Mouse (Mus musculus) small intestine, adult 2 months (tissue): ENCODE measurements at regions not wholly inside any gene's neighbourhood (a gene's known extent, or its start where the extent isn't known, plus 50 kb on each side); places are given as distances from the start of the nearest gene placed in this dataset.

Experiments
- H3K27ac ChIP-seq: fragments of 200-500 bp; 2 replicates; pipeline ENCODE4 v1.5.1; 2012; ENCODE audit warnings: low read depth, low read length, control low read depth, inconsistent platforms; ENCODE audit not compliant: insufficient read depth
- H3K27me3 ChIP-seq: fragments of 200-500 bp; 2 replicates; pipeline ENCODE4 v1.6.1; 2012; ENCODE audit warnings: mild to moderate bottlenecking, moderate library complexity, low read length, inconsistent platforms; ENCODE audit not compliant: control insufficient read depth, insufficient read depth
- H3K36me3 ChIP-seq: fragments of 200-500 bp; 2 replicates; pipeline ENCODE4 v1.6.1; 2012; ENCODE audit warnings: mild to moderate bottlenecking, low read length, control low read depth, inconsistent platforms; ENCODE audit not compliant: control insufficient read depth, insufficient read depth
- H3K4me1 ChIP-seq: fragments of 200-500 bp; 2 replicates; pipeline ENCODE4 v1.6.1; 2012; ENCODE audit warnings: low read length, inconsistent platforms, mixed read lengths; ENCODE audit not compliant: control insufficient read depth, insufficient read depth, insufficient read length
- H3K4me3 ChIP-seq: fragments of 200-500 bp; 2 replicates; pipeline ENCODE4 v1.5.1; 2012; ENCODE audit warnings: low read depth, mild to moderate bottlenecking, control low read depth, inconsistent platforms, low read length, moderate library complexity
- CTCF ChIP-seq: fragments of 200-500 bp; IDR thresholded peaks from 2 replicates; pipeline ENCODE4 v1.5.1; 2012; ENCODE audit warnings: low read depth, mild to moderate bottlenecking, control low read depth, inconsistent platforms, low read length, moderate library complexity, mixed read lengths; ENCODE audit not compliant: insufficient replicate concordance, insufficient read length; ENCODE audit errors: extremely low read depth
- POLR2A ChIP-seq: fragments of 200-500 bp; IDR thresholded peaks from 2 replicates; pipeline ENCODE4 v1.6.1; 2012; ENCODE audit warnings: low read depth, mild to moderate bottlenecking, control low read depth, inconsistent platforms, low read length, moderate library complexity
- WGBS: fragments of 180-500 bp; shearing (Covaris S2); methylation state at CpG from one replicate; pipeline ENCODE4 v1.1.7; 2018; 5-methylcytosine and 5-hydroxymethylcytosine counted together

GRCm38 (mm10) chr8:26345078-26345477 is 225.7 kb downstream of the Gm45692 start:
- 29% methylated on average over 6 of the region's 6 CpGs for WGBS
- no peak for TF ChIP-seq POLR2A
- TF ChIP-seq CTCF, result peak; percentile 95
- Histone ChIP-seq H3K27me3 (no peaks in the 10 kb centered on the region), H3K4me1 (no peaks in the 10 kb centered on the region), H3K4me3 (no peak overlapping the region), H3K27ac (no peak overlapping the region), H3K36me3 (no peaks in the 10 kb centered on the region)

- no peaks in the 10 kb centered on the region for H3K4me1 ChIP-seq
- no peaks in the 10 kb centered on the region for H3K27me3 ChIP-seq
- no peak overlapping the region for H3K27ac ChIP-seq
- TF ChIP-seq CTCF (no peak), POLR2A (no peak)
- no peaks in the 10 kb centered on the region for H3K36me3 ChIP-seq
- 89% methylated on average over 7 of the region's 7 CpGs for WGBS
- H3K4me3 ChIP-seq, result no peak overlapping the region
Measured at GRCm38 (mm10) chr8:26349231-26349630, 229.9 kb downstream of the Gm45692 start.

GRCm38 (mm10) chr8:26349854-26350253 is 230.5 kb downstream of the Gm45692 start:
- no peaks in the 10 kb centered on the region for H3K27me3 ChIP-seq
- H3K36me3 ChIP-seq, result no peaks in the 10 kb centered on the region
- H3K4me1 ChIP-seq, result no peaks in the 10 kb centered on the region
- TF ChIP-seq POLR2A, result no peak
- TF ChIP-seq CTCF, result no peak
- WGBS, result 56% methylated on average over 3 of the region's 3 CpGs
- no peak overlapping the region for H3K27ac ChIP-seq
- H3K4me3 ChIP-seq, result no peak overlapping the region

- Histone ChIP-seq H3K4me1 (no peaks in the 10 kb centered on the region), H3K4me3 (no peak overlapping the region), H3K27ac (no peak overlapping the region), H3K27me3 (no peaks in the 10 kb centered on the region), H3K36me3 (no peaks in the 10 kb centered on the region)
- 85% methylated on average over 4 of the region's 4 CpGs for WGBS
- TF ChIP-seq POLR2A (no peak), CTCF (no peak)
Measured at GRCm38 (mm10) chr8:26350616-26351015, 231.3 kb downstream of the Gm45692 start.

GRCm38 (mm10) chr8:26351643-26352540 is 232.6 kb downstream of the Gm45692 start:
- WGBS, result 18% methylated on average over 21 of the region's 21 CpGs
- H3K4me1 ChIP-seq, result no peaks in the 10 kb centered on the region
- H3K27ac ChIP-seq, result peak overlapping the region; percentile 5; the same call in 1 of the 2 replicates
- no peaks in the 10 kb centered on the region for H3K27me3 ChIP-seq
- no peaks in the 10 kb centered on the region for H3K36me3 ChIP-seq
- no peak for TF ChIP-seq POLR2A
- TF ChIP-seq CTCF, result no peak
- H3K4me3 ChIP-seq, result peak overlapping the region; percentile 41

- H3K27me3 ChIP-seq, result no peaks in the 10 kb centered on the region
- no peaks in the 10 kb centered on the region for H3K36me3 ChIP-seq
- WGBS, result 52% methylated on average over 9 of the region's 9 CpGs
- no peak overlapping the region for H3K4me3 ChIP-seq
- no peaks in the 10 kb centered on the region for H3K4me1 ChIP-seq
- peak overlapping the region; percentile 70 for H3K27ac ChIP-seq
- TF ChIP-seq CTCF (no peak), POLR2A (no peak)
Measured at GRCm38 (mm10) chr8:26352541-26353010, 233.2 kb downstream of the Gm45692 start.

- Histone ChIP-seq H3K27me3 (no peaks in the 10 kb centered on the region), H3K36me3 (no peaks in the 10 kb centered on the region), H3K4me3 (no peak overlapping the region), H3K4me1 (no peaks in the 10 kb centered on the region), H3K27ac (no peak overlapping the region)
- 72% methylated on average over 3 of the region's 3 CpGs for WGBS
- no peak for TF ChIP-seq POLR2A
- no peak for TF ChIP-seq CTCF
Measured at GRCm38 (mm10) chr8:26353476-26353875, 234.1 kb downstream of the Gm45692 start.
